Mouse (Mus musculus) layer of hippocampus, postnatal 36 days (tissue): Measurements from ENCODE around the gene Lin7a. TPM values are rescaled to one million over a fixed set of nuclear protein-coding genes. Genes with fewer than 3 reads are reported as not detected.
A peak's percentile ranks its signal among the peaks of the same experiment; 100 is the strongest.

Experiments used
- DNase-seq, 2 experiments: peaks; one replicate each; pipeline ENCODE4 v3.0.0; 2022
- total RNA-seq, 2 experiments: library from RNA; stranded (reverse); gene quantifications; 2 replicates each; pipeline ENCODE4 v1.2.3; 2021

The Lin7a gene
- total RNA-seq, 2 experiments from 2014 or later = 31.0 to 31.9 TPM

GRCm38 (mm10) chr10:107251801-107252502 lies 19.5 kb upstream of the Lin7a start:
- DNase-seq = no peak

- DNase-seq = no peak
Observed at GRCm38 (mm10) chr10:107252503-107252815, 19.0 kb upstream of the Lin7a start.

GRCm38 (mm10) chr10:107253191-107253965 lies 18.1 kb upstream of the Lin7a start:
- no peak for DNase-seq

GRCm38 (mm10) chr10:107254656-107255055 lies 16.8 kb upstream of the Lin7a start:
- no peak for DNase-seq

- no peak for DNase-seq
Observed at GRCm38 (mm10) chr10:107255351-107256050, 16.0 kb upstream of the Lin7a start.

- DNase-seq = no peak
Observed at GRCm38 (mm10) chr10:107256451-107256960, 15.0 kb upstream of the Lin7a start.

GRCm38 (mm10) chr10:107260428-107260827 lies 11.1 kb upstream of the Lin7a start:
- no peak for DNase-seq

- DNase-seq = peak; percentile 32 to 45
Observed at GRCm38 (mm10) chr10:107272131-107272803, 781 bp downstream of the Lin7a start.

GRCm38 (mm10) chr10:107272804-107273145 lies 1.3 kb downstream of the Lin7a start:
- DNase-seq = peak in 1 of 2 experiments; percentile 21

- DNase-seq = no peak
Observed at GRCm38 (mm10) chr10:107273848-107274247, 2.4 kb downstream of the Lin7a start.

- no peak for DNase-seq
Observed at GRCm38 (mm10) chr10:107274785-107275184, 3.3 kb downstream of the Lin7a start.

- no peak for DNase-seq
Observed at GRCm38 (mm10) chr10:107276647-107277046, 5.2 kb downstream of the Lin7a start.

- DNase-seq = no peak
Observed at GRCm38 (mm10) chr10:107293934-107294664, 22.6 kb downstream of the Lin7a start.

GRCm38 (mm10) chr10:107300587-107301248 lies 29.2 kb downstream of the Lin7a start:
- no peak for DNase-seq

GRCm38 (mm10) chr10:107310964-107311490 lies 39.5 kb downstream of the Lin7a start:
- no peak for DNase-seq

GRCm38 (mm10) chr10:107312609-107313008 lies 41.1 kb downstream of the Lin7a start:
- DNase-seq = no peak

- no peak for DNase-seq
Observed at GRCm38 (mm10) chr10:107313395-107313794, 41.9 kb downstream of the Lin7a start.

- DNase-seq = no peak
Observed at GRCm38 (mm10) chr10:107315251-107315650, 43.8 kb downstream of the Lin7a start.

- no peak for DNase-seq
Observed at GRCm38 (mm10) chr10:107315681-107316080, 44.2 kb downstream of the Lin7a start.

GRCm38 (mm10) chr10:107316100-107316499 lies 44.6 kb downstream of the Lin7a start:
- DNase-seq = no peak

GRCm38 (mm10) chr10:107319648-107320047 lies 48.2 kb downstream of the Lin7a start:
- DNase-seq = no peak
